ENCODE assay signal across 18 mouse cellular contexts in genomic region chr11:96280399-96281378, GRCm38 (mm10). TPM values are rescaled to one million over a fixed set of nuclear protein-coding genes. Genes with fewer than 3 reads are reported as not detected.
DNase-seq lines count a peak whose midpoint lies in the region; ATAC-seq and TF ChIP-seq lines count a peak whose summit lies in the region.
"Had no signal": no experiment of that assay in that cellular context is flagged by ENCODE, and none has a peak within 500 bp of the region (broad histone marks: within the 10 kb centered on the region; RNA-seq: fewer than 3 reads in every experiment).

No protein-coding gene starts in this region.

- H3K27ac ChIP-seq in ES-E14 (ENCODE audit: insufficient read depth, low read depth, low read length, poor library complexity, severe bottlenecking), result no peak overlapping the region
- peak overlapping the region; percentile 100 for H3K27ac ChIP-seq in neural tube, embryonic 12.5 days
- no peak overlapping the region for H3K27ac ChIP-seq in liver, embryonic 12.5 days
- H3K27ac ChIP-seq: lung, embryonic 15.5 days had no signal

- DNase-seq in adrenal gland, postnatal 14 days, result peak; percentile 49
- DNase-seq in adrenal gland, postnatal 25 days, result no peak
- DNase-seq in ES-E14 (ENCODE audit: low read depth, low spot score), result no peak
- DNase-seq in kidney, adult 18-20 months, result peak; percentile 73
- no peak for DNase-seq in thymus, postnatal 4 days
- DNase-seq in cerebellum, adult 8-10 months, result no peak
- DNase-seq: cerebellum, adult 18-20 months; forebrain, postnatal 0 days; gastrocnemius, postnatal 14 days; heart, postnatal 36 days; right cerebral cortex, postnatal 25 days had no signal

- in situ Hi-C loops in ES-E14 (cut with MboI; ENCODE audit: low sequenced_read_pairs in 2 of 2, unreplicated experiment in 2 of 2), result loop anchor here (5.0 to 25.0 kb wide), 3 partner anchors 47 to 582 kb away; no protein-coding TSS in a partner anchor

- no peaks in the 10 kb centered on the region for H3K36me3 ChIP-seq in ES-E14 (ENCODE audit: control insufficient read depth, insufficient read depth, low read length, poor library complexity, severe bottlenecking)
- peaks cover 3% of the 10 kb centered on the region; the same call in 1 of the 2 replicates for H3K36me3 ChIP-seq in neural tube, embryonic 12.5 days
- no peaks in the 10 kb centered on the region for H3K36me3 ChIP-seq in liver, embryonic 12.5 days
- H3K36me3 ChIP-seq: lung, embryonic 15.5 days had no signal

- H3K27me3 ChIP-seq in neural tube, embryonic 12.5 days (replicated peaks), result 0 out of 2 replicates have a peak, but pooled peaks cover 3% of the 10 kb centered on the region
- H3K27me3 ChIP-seq in liver, embryonic 12.5 days (replicated peaks), result peaks cover 100% of the 10 kb centered on the region

- H3K9ac ChIP-seq in ES-E14 (ENCODE audit: insufficient read depth, low read depth, low read length, poor library complexity, severe bottlenecking), result no peak overlapping the region
- H3K9ac ChIP-seq in neural tube, embryonic 12.5 days, result peak overlapping the region; percentile 100
- H3K9ac ChIP-seq in liver, embryonic 12.5 days, result no peak overlapping the region
- H3K9ac ChIP-seq: forebrain, postnatal 0 days; lung, embryonic 15.5 days had no signal

- no peak overlapping the region for H3K4me3 ChIP-seq in ES-E14 (ENCODE audit: insufficient read depth in 1 of 2, low read depth in 1 of 2, low read length in 2 of 2, poor library complexity in 1 of 2, severe bottlenecking in 1 of 2)
- peak overlapping the region; percentile 99 for H3K4me3 ChIP-seq in neural tube, embryonic 12.5 days
- H3K4me3 ChIP-seq in liver, embryonic 12.5 days, result no peak overlapping the region

- 5% methylated on average over 8 of the region's 8 CpGs for WGBS in neural tube, embryonic 12.5 days
- 18% methylated on average over 8 of the region's 8 CpGs for WGBS in liver, embryonic 12.5 days (ENCODE audit: insufficient replicate concordance)

- no peak for ATAC-seq in neural tube, embryonic 12.5 days (ENCODE audit: low FRiP score, low read depth)
- no peak for ATAC-seq in liver, embryonic 12.5 days
- ATAC-seq: forebrain, postnatal 0 days had no signal

- H3K4me1 ChIP-seq in ES-E14 (ENCODE audit: control insufficient read depth in 2 of 2, insufficient read depth in 2 of 2, low read length in 2 of 2, poor library complexity in 1 of 2), result peaks cover 0 to 4% of the 10 kb centered on the region in 2 experiments; a peak in 1 of 4 replicates
- H3K4me1 ChIP-seq in neural tube, embryonic 12.5 days, result peaks cover 48% of the 10 kb centered on the region
- H3K4me1 ChIP-seq in liver, embryonic 12.5 days, result no peaks in the 10 kb centered on the region

- H3K9me3 ChIP-seq in ES-E14 (ENCODE audit: control insufficient read depth, insufficient read depth, low read depth, low read length), result no peaks in the 10 kb centered on the region
- H3K9me3 ChIP-seq in neural tube, embryonic 12.5 days, result no peaks in the 10 kb centered on the region
- no peaks in the 10 kb centered on the region for H3K9me3 ChIP-seq in liver, embryonic 12.5 days (replicated peaks)
- H3K9me3 ChIP-seq: lung, embryonic 15.5 days had no signal

- H3K4me2 ChIP-seq in neural tube, embryonic 12.5 days (replicated peaks), result peak overlapping the region; percentile 100
- H3K4me2 ChIP-seq in liver, embryonic 12.5 days, result no peak overlapping the region
- H3K4me2 ChIP-seq: lung, embryonic 15.5 days had no signal

TF ChIP-seq in ES-E14, 5 proteins besides CTCF, POLR2A, EP300 and RAD21:
- TF ChIP-seq ZNF384 (IDR thresholded peaks at IDR 0.05; ENCODE audit: low read depth, low read length) (peak; percentile 75), MAFK (IDR thresholded peaks at IDR 0.05; ENCODE audit: insufficient read depth, low read depth, low read length) (no peak), CHD2 (IDR thresholded peaks at IDR 0.05; ENCODE audit: low read depth, low read length) (no peak), ZC3H11A (IDR thresholded peaks at IDR 0.05; ENCODE audit: borderline replicate concordance, low read depth, low read length) (no peak), HCFC1 (IDR thresholded peaks at IDR 0.05; ENCODE audit: borderline replicate concordance, insufficient read depth, low read length) (no peak)

RNA-seq across cellular contexts. Expression of gene Hoxb8, which starts 1.0 kb away (rescaled TPM):
- 56.7 and 59.4 TPM in 2 replicates for total RNA-seq in adrenal gland, postnatal 14 days (2021)
- total RNA-seq in adrenal gland, postnatal 25 days (2021), result 84.9 and 94.6 TPM in 2 replicates
- total RNA-seq in ES-E14 (2012; rRNA removed), result 0.18 TPM in 1 of 2 replicates, not detected in the other
- polyA plus RNA-seq in neural tube, embryonic 12.5 days (2016; fragmentation: Nextera tagmentation; extraction: Ambion mirVana), result 35.7 and 53.3 TPM in 2 replicates
- polyA plus RNA-seq in liver, embryonic 12.5 days (2016; fragmentation: Nextera tagmentation; extraction: Ambion mirVana), result not detected in 2 replicates
- total RNA-seq: forebrain, postnatal 0 days; heart, postnatal 36 days; layer of hippocampus, adult 8-10 months; left cerebral cortex, postnatal 14 days; liver, adult 2 months; megakaryocyte progenitor cell, adult 5-6 weeks had no signal
- polyA plus RNA-seq: forebrain, postnatal 0 days had no signal

RNA-seq across cellular contexts. Expression of gene Hoxb7, which starts 5.7 kb away (rescaled TPM):
- 34.3 and 37.8 TPM in 2 replicates for total RNA-seq in adrenal gland, postnatal 14 days (2021)
- total RNA-seq in adrenal gland, postnatal 25 days (2021), result 54.7 and 58.6 TPM in 2 replicates
- 0.98 TPM in 1 of 2 replicates, not detected in the other for total RNA-seq in ES-E14 (2012; rRNA removed)
- polyA plus RNA-seq in neural tube, embryonic 12.5 days (2016; fragmentation: Nextera tagmentation; extraction: Ambion mirVana), result 97.1 and 101 TPM in 2 replicates
- polyA plus RNA-seq in liver, embryonic 12.5 days (2016; fragmentation: Nextera tagmentation; extraction: Ambion mirVana), result 0.18 and 0.37 TPM in 2 replicates
- total RNA-seq: forebrain, postnatal 0 days; heart, postnatal 36 days; layer of hippocampus, adult 8-10 months; left cerebral cortex, postnatal 14 days; megakaryocyte progenitor cell, adult 5-6 weeks had no signal
- polyA plus RNA-seq: forebrain, postnatal 0 days had no signal

RNA-seq across cellular contexts. Expression of gene Hoxb9, which starts 9.4 kb away (rescaled TPM):
- 99.3 and 156 TPM in 2 replicates for total RNA-seq in adrenal gland, postnatal 14 days (2021)
- 202 and 263 TPM in 2 replicates for total RNA-seq in adrenal gland, postnatal 25 days (2021)
- total RNA-seq in ES-E14 (2012; rRNA removed), result 1.2 and 3.3 TPM in 2 replicates
- polyA plus RNA-seq in neural tube, embryonic 12.5 days (2016; fragmentation: Nextera tagmentation; extraction: Ambion mirVana), result 76.1 and 90.5 TPM in 2 replicates
- not detected in 2 replicates for polyA plus RNA-seq in liver, embryonic 12.5 days (2016; fragmentation: Nextera tagmentation; extraction: Ambion mirVana)
- total RNA-seq: forebrain, postnatal 0 days; heart, postnatal 36 days; layer of hippocampus, adult 8-10 months; left cerebral cortex, postnatal 14 days; liver, adult 2 months; megakaryocyte progenitor cell, adult 5-6 weeks had no signal
- polyA plus RNA-seq: forebrain, postnatal 0 days; liver, adult 2 months had no signal

RNA-seq across cellular contexts. Expression of gene Hoxb6, which starts 11.6 kb away (rescaled TPM):
- 35.7 and 39.8 TPM in 2 replicates for total RNA-seq in adrenal gland, postnatal 14 days (2021)
- total RNA-seq in adrenal gland, postnatal 25 days (2021), result 74.4 and 78.8 TPM in 2 replicates
- 0.22 and 0.26 TPM in 2 replicates for total RNA-seq in ES-E14 (2012; rRNA removed)
- 145 and 151 TPM in 2 replicates for polyA plus RNA-seq in neural tube, embryonic 12.5 days (2016; fragmentation: Nextera tagmentation; extraction: Ambion mirVana)
- 0.30 TPM in 2 replicates for polyA plus RNA-seq in liver, embryonic 12.5 days (2016; fragmentation: Nextera tagmentation; extraction: Ambion mirVana)
- total RNA-seq: forebrain, postnatal 0 days; heart, postnatal 36 days; layer of hippocampus, adult 8-10 months; left cerebral cortex, postnatal 14 days; liver, adult 2 months; megakaryocyte progenitor cell, adult 5-6 weeks had no signal
- polyA plus RNA-seq: forebrain, postnatal 0 days had no signal

RNA-seq across cellular contexts. Expression of gene Hoxb5, which starts 22.4 kb away (rescaled TPM):
- total RNA-seq in adrenal gland, postnatal 14 days (2021), result 17.1 and 18.7 TPM in 2 replicates
- total RNA-seq in adrenal gland, postnatal 25 days (2021), result 36.5 and 36.8 TPM in 2 replicates
- 0.09 and 0.16 TPM in 2 replicates for total RNA-seq in ES-E14 (2012; rRNA removed)
- 79.2 and 94.7 TPM in 2 replicates for polyA plus RNA-seq in neural tube, embryonic 12.5 days (2016; fragmentation: Nextera tagmentation; extraction: Ambion mirVana)
- polyA plus RNA-seq in liver, embryonic 12.5 days (2016; fragmentation: Nextera tagmentation; extraction: Ambion mirVana), result 1.3 and 1.5 TPM in 2 replicates
- total RNA-seq: forebrain, postnatal 0 days; layer of hippocampus, adult 8-10 months; left cerebral cortex, postnatal 14 days had no signal
- polyA plus RNA-seq: forebrain, postnatal 0 days had no signal

Comparison
In these comparisons a context has a peak if more than half of its experiments do, and no peak if none do; other contexts are left out.
1. DNase-seq: peak in adrenal gland, postnatal 14 days (single experiment) and kidney, adult 18-20 months (single experiment); none in adrenal gland, postnatal 25 days (single experiment), ES-E14 (single experiment), thymus, postnatal 4 days (single experiment) and cerebellum, adult 8-10 months (single experiment).
2. RNA of gene Hoxb8, which starts 1.0 kb away (total RNA-seq): 84.9 to 94.6 TPM in adrenal gland, postnatal 25 days and 56.7 to 59.4 TPM in adrenal gland, postnatal 14 days; 0.18 TPM in ES-E14; every median in the first group is over 10 times any median in the second.
3. RNA of gene Hoxb7, which starts 5.7 kb away (total RNA-seq): 54.7 to 58.6 TPM in adrenal gland, postnatal 25 days and 34.3 to 37.8 TPM in adrenal gland, postnatal 14 days; 0.98 TPM in ES-E14; every median in the first group is over 10 times any median in the second.
4. RNA of gene Hoxb9, which starts 9.4 kb away (total RNA-seq): 202 to 263 TPM in adrenal gland, postnatal 25 days and 99.3 to 156 TPM in adrenal gland, postnatal 14 days; 1.2 to 3.3 TPM in ES-E14; every median in the first group is over 10 times any median in the second.